Mouse (Mus musculus) thymus, adult 2 months (tissue): ENCODE data around the gene Mpzl2. TPM values are rescaled to one million over a fixed set of nuclear protein-coding genes. Genes with fewer than 3 reads are reported as not detected.
A peak's percentile ranks its signal among the peaks of the same experiment; 100 is the strongest.

Experiments used
- DNase-seq: peaks from one replicate; pipeline ENCODE4 v3.0.0; 2021
- H3K27ac ChIP-seq: fragments of 200-500 bp; 2 replicates; pipeline ENCODE4 v1.5.1; 2012; ENCODE audit warnings: low read length, control low read depth; ENCODE audit not compliant: control insufficient read depth, insufficient read depth
- H3K27me3 ChIP-seq: fragments of 200-500 bp; 2 replicates; pipeline ENCODE4 v1.6.1; 2012; ENCODE audit warnings: mild to moderate bottlenecking, low read length, moderate library complexity, mixed read lengths; ENCODE audit not compliant: control insufficient read depth, insufficient read depth
- H3K36me3 ChIP-seq: fragments of 200-500 bp; 2 replicates; pipeline ENCODE4 v1.6.1; 2012; ENCODE audit warnings: mild to moderate bottlenecking, low read length, moderate library complexity; ENCODE audit not compliant: control insufficient read depth, insufficient read depth
- H3K4me1 ChIP-seq: fragments of 200-500 bp; replicated peaks from 2 replicates; pipeline ENCODE4 v1.6.1; 2012; ENCODE audit warnings: low read length; ENCODE audit not compliant: control insufficient read depth, insufficient read depth
- H3K4me3 ChIP-seq: fragments of 200-500 bp; 2 replicates; pipeline ENCODE4 v1.5.1; 2012; ENCODE audit warnings: mild to moderate bottlenecking, low read length, control low read depth, moderate library complexity; ENCODE audit not compliant: control insufficient read depth, insufficient read depth
- CTCF ChIP-seq: fragments of 200-500 bp; IDR thresholded peaks from 2 replicates; pipeline ENCODE4 v1.5.1; 2012; ENCODE audit warnings: mild to moderate bottlenecking, control low read depth, low read length, moderate library complexity, borderline replicate concordance; ENCODE audit not compliant: control insufficient read depth, poor library complexity, insufficient read depth; ENCODE audit errors: extremely low read depth
- POLR2A ChIP-seq: fragments of 200-500 bp; IDR thresholded peaks from 2 replicates; pipeline ENCODE4 v1.6.1; 2012; ENCODE audit warnings: mild to moderate bottlenecking, low read length, control low read depth, moderate library complexity; ENCODE audit not compliant: control insufficient read depth, poor library complexity, insufficient read depth; ENCODE audit errors: extremely low read depth
- WGBS: fragments of 180-500 bp; shearing (Covaris S2); methylation state at CpG from one replicate; pipeline ENCODE4 v1.1.7; 2018; 5-methylcytosine and 5-hydroxymethylcytosine counted together
- polyA plus RNA-seq: library from polyadenylated mRNA; depleted of rRNA; stranded (reverse); fragments of >200 nt; gene quantifications from 2 replicates; pipeline ENCODE4 v1.2.3, GENCODE M21; 2012; rRNA removed

Mpzl2 gene
- polyA plus RNA-seq = 10.1 and 11.6 TPM in 2 replicates

GRCm38 (mm10) chr9:45039499-45039898, at the start of gene Mpzl2:
Gene Mpzl2, plus strand, starts transcription at chr9:45039799.
- DNase-seq = no peak
- Histone ChIP-seq H3K4me3 (no peak within 1 kb of the TSS), H3K4me1 (peaks cover 33% of the 10 kb centered on the region), H3K27me3 (peaks cover 4% of the 10 kb centered on the region; the same call in 1 of the 2 replicates), H3K36me3 (no peaks in the 10 kb centered on the region), H3K27ac (no peak within 1 kb of the TSS)
- TF ChIP-seq CTCF = no peak
- TF ChIP-seq POLR2A = no peak
- 30% methylated on average over 5 of the region's 5 CpGs for WGBS

DNA sequence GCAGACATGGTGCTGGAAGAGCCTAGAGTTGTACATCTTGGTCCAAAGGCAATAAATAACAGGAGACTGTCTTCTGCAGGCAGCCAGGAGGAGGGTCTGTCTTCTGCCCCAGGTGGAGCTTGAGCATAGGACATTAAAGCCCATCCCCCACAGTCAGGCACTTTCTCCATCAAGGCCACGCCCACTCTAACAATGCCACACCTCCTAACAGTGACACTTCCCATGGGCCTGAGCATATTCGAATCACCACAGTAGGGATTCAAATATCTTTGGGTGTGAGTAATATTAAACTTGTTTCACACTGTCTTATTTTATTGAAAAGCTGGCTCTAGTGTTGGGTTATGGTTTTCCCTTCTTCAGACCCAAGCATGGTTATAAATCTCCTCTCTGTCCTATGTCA, 47.8 kb upstream of the Mpzl2 start:
- Histone ChIP-seq H3K27me3 (no peaks in the 10 kb centered on the region), H3K36me3 (no peaks in the 10 kb centered on the region), H3K4me3 (no peak overlapping the region), H3K27ac (no peak overlapping the region), H3K4me1 (peaks cover 15% of the 10 kb centered on the region)
- DNase-seq = no peak
- 91% methylated on average over 2 of the region's 2 CpGs for WGBS
- TF ChIP-seq CTCF (no peak), POLR2A (no peak)

- TF ChIP-seq POLR2A = no peak
- TF ChIP-seq CTCF = no peak
- Histone ChIP-seq H3K4me3 (no peak overlapping the region), H3K36me3 (no peaks in the 10 kb centered on the region), H3K27ac (no peak overlapping the region), H3K27me3 (no peaks in the 10 kb centered on the region), H3K4me1 (peaks cover 14% of the 10 kb centered on the region)
- DNase-seq = no peak
Measured at GRCm38 (mm10) chr9:44992271-44992670, 47.3 kb upstream of the Mpzl2 start.

- no peak for TF ChIP-seq CTCF
- TF ChIP-seq POLR2A = no peak
- Histone ChIP-seq H3K27me3 (no peaks in the 10 kb centered on the region), H3K4me1 (peaks cover 19% of the 10 kb centered on the region), H3K27ac (no peak overlapping the region), H3K4me3 (no peak overlapping the region), H3K36me3 (no peaks in the 10 kb centered on the region)
- 47% methylated on average over 2 of the region's 2 CpGs for WGBS
- no peak for DNase-seq
Measured at GRCm38 (mm10) chr9:44993268-44993667, 46.3 kb upstream of the Mpzl2 start.

GRCm38 (mm10) chr9:44994962-44995361, 44.6 kb upstream of the Mpzl2 start:
- no peak for DNase-seq
- WGBS = 63% methylated on average over 4 of the region's 4 CpGs
- no peaks in the 10 kb centered on the region for H3K36me3 ChIP-seq
- H3K27me3 ChIP-seq = no peaks in the 10 kb centered on the region
- TF ChIP-seq POLR2A (no peak), CTCF (no peak)
- no peak overlapping the region for H3K4me3 ChIP-seq
- H3K27ac ChIP-seq = no peak overlapping the region
- H3K4me1 ChIP-seq = peaks cover 35% of the 10 kb centered on the region

GRCm38 (mm10) chr9:44996590-44996989, 43.0 kb upstream of the Mpzl2 start:
- Histone ChIP-seq H3K4me3 (no peak overlapping the region), H3K27me3 (no peaks in the 10 kb centered on the region), H3K36me3 (peaks cover 13% of the 10 kb centered on the region), H3K27ac (peak overlapping the region; percentile 68), H3K4me1 (peaks cover 36% of the 10 kb centered on the region)
- WGBS = 72% methylated on average over 7 of the region's 7 CpGs
- peak; percentile 59 for DNase-seq
- TF ChIP-seq POLR2A (no peak), CTCF (no peak)

- Histone ChIP-seq H3K27ac (peak overlapping the region; percentile 44), H3K4me3 (no peak overlapping the region), H3K4me1 (peaks cover 36% of the 10 kb centered on the region), H3K36me3 (peaks cover 28% of the 10 kb centered on the region), H3K27me3 (no peaks in the 10 kb centered on the region)
- 4% methylated on average over 11 of the region's 11 CpGs for WGBS
- DNase-seq = peak; percentile 55
- no peak for TF ChIP-seq CTCF
- no peak for TF ChIP-seq POLR2A
Measured at GRCm38 (mm10) chr9:44998138-44998537, 41.5 kb upstream of the Mpzl2 start.
